Mouse (Mus musculus): Measurements from ENCODE around the gene Olfr1036. TPM values are rescaled to one million over a fixed set of nuclear protein-coding genes. Genes with fewer than 3 reads are reported as not detected.

Olfr1036 gene
- not detected for polyA plus RNA-seq (2014; fragmentation: Illumina TruSeq; extraction: RNeasy Lipid Tissue Mini Kit (QIAGEN cat#74804); ENCODE audit: low read depth, low replicate concordance)

GRCm38 (mm10) chr2:86073692-86074091 is at the start of gene Olfr1036:
TSS of gene Olfr1036 (plus strand) at chr2:86073992.

GRCm38 (mm10) chr2:86045561-86045960 is 28.2 kb upstream of the Olfr1036 start, which contains the start of gene Olfr1034:
TSS of gene Olfr1034 (plus strand) at chr2:86045861.

GRCm38 (mm10) chr2:86087285-86087684 is 13.5 kb downstream of the Olfr1036 start, which contains the start of gene Olfr1037:
TSS of gene Olfr1037 (minus strand) at chr2:86087385.

Other genes starting within 250 kb of the Olfr1036 start
- gene Olfr1019, start 228.5 kb upstream of the Olfr1036 start, polyA plus RNA-seq (2014; fragmentation: Illumina TruSeq; extraction: RNeasy Lipid Tissue Mini Kit (QIAGEN cat#74804); ENCODE audit: low read depth, low replicate concordance) = not detected
- not detected for gene Olfr1020, start 227.0 kb upstream of the Olfr1036 start, polyA plus RNA-seq (2014; fragmentation: Illumina TruSeq; extraction: RNeasy Lipid Tissue Mini Kit (QIAGEN cat#74804); ENCODE audit: low read depth, low replicate concordance)
- not detected for gene Olfr1022, start 205.4 kb upstream of the Olfr1036 start, polyA plus RNA-seq (2014; fragmentation: Illumina TruSeq; extraction: RNeasy Lipid Tissue Mini Kit (QIAGEN cat#74804); ENCODE audit: low read depth, low replicate concordance)
- gene Olfr1023, start 188.4 kb upstream of the Olfr1036 start, polyA plus RNA-seq (2014; fragmentation: Illumina TruSeq; extraction: RNeasy Lipid Tissue Mini Kit (QIAGEN cat#74804); ENCODE audit: low read depth, low replicate concordance) = not detected
- gene Olfr1024, start 168.9 kb upstream of the Olfr1036 start, polyA plus RNA-seq (2014; fragmentation: Illumina TruSeq; extraction: RNeasy Lipid Tissue Mini Kit (QIAGEN cat#74804); ENCODE audit: low read depth, low replicate concordance) = not detected
- gene Olfr1025-ps1, start 158.8 kb upstream of the Olfr1036 start, polyA plus RNA-seq (2014; fragmentation: Illumina TruSeq; extraction: RNeasy Lipid Tissue Mini Kit (QIAGEN cat#74804); ENCODE audit: low read depth, low replicate concordance) = not detected
- gene Olfr1026, start 152.4 kb upstream of the Olfr1036 start, polyA plus RNA-seq (2014; fragmentation: Illumina TruSeq; extraction: RNeasy Lipid Tissue Mini Kit (QIAGEN cat#74804); ENCODE audit: low read depth, low replicate concordance) = not detected
- not detected for gene Olfr1028, start 123.6 kb upstream of the Olfr1036 start, polyA plus RNA-seq (2014; fragmentation: Illumina TruSeq; extraction: RNeasy Lipid Tissue Mini Kit (QIAGEN cat#74804); ENCODE audit: low read depth, low replicate concordance)
- gene Olfr1029, start 100.1 kb upstream of the Olfr1036 start, polyA plus RNA-seq (2014; fragmentation: Illumina TruSeq; extraction: RNeasy Lipid Tissue Mini Kit (QIAGEN cat#74804); ENCODE audit: low read depth, low replicate concordance) = not detected
- not detected for gene Olfr1030, start 94.7 kb upstream of the Olfr1036 start, polyA plus RNA-seq (2014; fragmentation: Illumina TruSeq; extraction: RNeasy Lipid Tissue Mini Kit (QIAGEN cat#74804); ENCODE audit: low read depth, low replicate concordance)
- not detected for gene Olfr1031, start 83.7 kb upstream of the Olfr1036 start, polyA plus RNA-seq (2014; fragmentation: Illumina TruSeq; extraction: RNeasy Lipid Tissue Mini Kit (QIAGEN cat#74804); ENCODE audit: low read depth, low replicate concordance)
- gene Olfr1032, start 68.5 kb upstream of the Olfr1036 start, polyA plus RNA-seq (2014; fragmentation: Illumina TruSeq; extraction: RNeasy Lipid Tissue Mini Kit (QIAGEN cat#74804); ENCODE audit: low read depth, low replicate concordance) = not detected
- 4.8 TPM for gene Olfr1033, start 53.4 kb upstream of the Olfr1036 start, polyA plus RNA-seq (2014; fragmentation: Illumina TruSeq; extraction: RNeasy Lipid Tissue Mini Kit (QIAGEN cat#74804); ENCODE audit: low read depth, low replicate concordance)
- gene Olfr1034, start 28.1 kb upstream of the Olfr1036 start, polyA plus RNA-seq (2014; fragmentation: Illumina TruSeq; extraction: RNeasy Lipid Tissue Mini Kit (QIAGEN cat#74804); ENCODE audit: low read depth, low replicate concordance) = 0.92 TPM
- not detected for gene Olfr1037, start 13.4 kb downstream of the Olfr1036 start, polyA plus RNA-seq (2014; fragmentation: Illumina TruSeq; extraction: RNeasy Lipid Tissue Mini Kit (QIAGEN cat#74804); ENCODE audit: low read depth, low replicate concordance)
- not detected for gene Olfr1039, start 61.9 kb downstream of the Olfr1036 start, polyA plus RNA-seq (2014; fragmentation: Illumina TruSeq; extraction: RNeasy Lipid Tissue Mini Kit (QIAGEN cat#74804); ENCODE audit: low read depth, low replicate concordance)
- gene Olfr1040, start 72.7 kb downstream of the Olfr1036 start, polyA plus RNA-seq (2014; fragmentation: Illumina TruSeq; extraction: RNeasy Lipid Tissue Mini Kit (QIAGEN cat#74804); ENCODE audit: low read depth, low replicate concordance) = not detected
- gene Olfr1042, start 87.8 kb downstream of the Olfr1036 start, polyA plus RNA-seq (2014; fragmentation: Illumina TruSeq; extraction: RNeasy Lipid Tissue Mini Kit (QIAGEN cat#74804); ENCODE audit: low read depth, low replicate concordance) = not detected
- not detected for gene Olfr1043, start 93.5 kb downstream of the Olfr1036 start, polyA plus RNA-seq (2014; fragmentation: Illumina TruSeq; extraction: RNeasy Lipid Tissue Mini Kit (QIAGEN cat#74804); ENCODE audit: low read depth, low replicate concordance)
- not detected for gene Olfr1044, start 103.8 kb downstream of the Olfr1036 start, polyA plus RNA-seq (2014; fragmentation: Illumina TruSeq; extraction: RNeasy Lipid Tissue Mini Kit (QIAGEN cat#74804); ENCODE audit: low read depth, low replicate concordance)
- not detected for gene Olfr52, start 111.7 kb downstream of the Olfr1036 start, polyA plus RNA-seq (2014; fragmentation: Illumina TruSeq; extraction: RNeasy Lipid Tissue Mini Kit (QIAGEN cat#74804); ENCODE audit: low read depth, low replicate concordance)
- not detected for gene Olfr1045, start 129.0 kb downstream of the Olfr1036 start, polyA plus RNA-seq (2014; fragmentation: Illumina TruSeq; extraction: RNeasy Lipid Tissue Mini Kit (QIAGEN cat#74804); ENCODE audit: low read depth, low replicate concordance)
- gene Olfr1046, start 145.3 kb downstream of the Olfr1036 start, polyA plus RNA-seq (2014; fragmentation: Illumina TruSeq; extraction: RNeasy Lipid Tissue Mini Kit (QIAGEN cat#74804); ENCODE audit: low read depth, low replicate concordance) = not detected
- gene Olfr1047, start 157.4 kb downstream of the Olfr1036 start, polyA plus RNA-seq (2014; fragmentation: Illumina TruSeq; extraction: RNeasy Lipid Tissue Mini Kit (QIAGEN cat#74804); ENCODE audit: low read depth, low replicate concordance) = not detected
- gene Olfr1048, start 166.3 kb downstream of the Olfr1036 start, polyA plus RNA-seq (2014; fragmentation: Illumina TruSeq; extraction: RNeasy Lipid Tissue Mini Kit (QIAGEN cat#74804); ENCODE audit: low read depth, low replicate concordance) = not detected
- not detected for gene Olfr1049, start 184.3 kb downstream of the Olfr1036 start, polyA plus RNA-seq (2014; fragmentation: Illumina TruSeq; extraction: RNeasy Lipid Tissue Mini Kit (QIAGEN cat#74804); ENCODE audit: low read depth, low replicate concordance)
- gene Olfr1051, start 205.1 kb downstream of the Olfr1036 start, polyA plus RNA-seq (2014; fragmentation: Illumina TruSeq; extraction: RNeasy Lipid Tissue Mini Kit (QIAGEN cat#74804); ENCODE audit: low read depth, low replicate concordance) = not detected
- gene Olfr1052, start 218.5 kb downstream of the Olfr1036 start, polyA plus RNA-seq (2014; fragmentation: Illumina TruSeq; extraction: RNeasy Lipid Tissue Mini Kit (QIAGEN cat#74804); ENCODE audit: low read depth, low replicate concordance) = not detected
- not detected for gene Olfr1053, start 241.3 kb downstream of the Olfr1036 start, polyA plus RNA-seq (2014; fragmentation: Illumina TruSeq; extraction: RNeasy Lipid Tissue Mini Kit (QIAGEN cat#74804); ENCODE audit: low read depth, low replicate concordance)